Mouse (Mus musculus): ENCODE results near the gene Gjb3. TPM values are rescaled to one million over a fixed set of nuclear protein-coding genes. Genes with fewer than 3 reads are reported as not detected.

Gene Gjb3
- polyA plus RNA-seq, 1 experiment, result 57.2 TPM

GRCm38 (mm10) chr4:127349560-127350300, 19.1 kb upstream of the Gjb3 start:
- Histone ChIP-seq H3K9me3 (replicated peaks; ENCODE audit: control insufficient read depth, insufficient read depth, low read length, poor library complexity, severe bottlenecking) (no peaks in the 10 kb centered on the region), H3K36me3 (ENCODE audit: control insufficient read depth, insufficient read depth, low read length, poor library complexity, severe bottlenecking) (no peaks in the 10 kb centered on the region), H3K27ac (ENCODE audit: insufficient read depth, low read length) (no peak overlapping the region), H3K4me1 (ENCODE audit: control insufficient read depth, insufficient read depth, low read length) (no peaks in the 10 kb centered on the region), H3K9ac (ENCODE audit: low read depth, poor library complexity, severe bottlenecking) (no peak overlapping the region), H3K27me3 (ENCODE audit: control insufficient read depth, insufficient read depth, low read length, poor library complexity, severe bottlenecking) (no peaks in the 10 kb centered on the region), H3K4me3 (ENCODE audit: low read depth, low read length) (no peak overlapping the region)
- TF ChIP-seq CTCF (IDR thresholded peaks at IDR 0.05; ENCODE audit: low read depth, low read length), result no peak
- TF ChIP-seq POLR2A (IDR thresholded peaks at IDR 0.05; ENCODE audit: insufficient read depth, low read length), result no peak
- no peak for TF ChIP-seq EP300 (IDR thresholded peaks at IDR 0.05; ENCODE audit: insufficient read depth, low read depth, low read length)

- no peak overlapping the region for H3K9ac ChIP-seq (ENCODE audit: low read depth, poor library complexity, severe bottlenecking)
- no peaks in the 10 kb centered on the region for H3K36me3 ChIP-seq (ENCODE audit: control insufficient read depth, insufficient read depth, low read length, poor library complexity, severe bottlenecking)
- peak; percentile 97 for TF ChIP-seq EP300 (IDR thresholded peaks at IDR 0.05; ENCODE audit: insufficient read depth, low read depth, low read length)
- TF ChIP-seq POLR2A (IDR thresholded peaks at IDR 0.05; ENCODE audit: insufficient read depth, low read length), result no peak
- TF ChIP-seq CTCF (IDR thresholded peaks at IDR 0.05; ENCODE audit: low read depth, low read length), result no peak
- peak overlapping the region; percentile 97 for H3K27ac ChIP-seq (ENCODE audit: insufficient read depth, low read length)
- H3K27me3 ChIP-seq (ENCODE audit: control insufficient read depth, insufficient read depth, low read length, poor library complexity, severe bottlenecking), result no peaks in the 10 kb centered on the region
- H3K9me3 ChIP-seq (replicated peaks; ENCODE audit: control insufficient read depth, insufficient read depth, low read length, poor library complexity, severe bottlenecking), result no peaks in the 10 kb centered on the region
- no peak overlapping the region for H3K4me3 ChIP-seq (ENCODE audit: low read depth, low read length)
- H3K4me1 ChIP-seq (ENCODE audit: control insufficient read depth, insufficient read depth, low read length), result peaks cover 4% of the 10 kb centered on the region
These were observed 14.4 kb upstream of the Gjb3 start for GRCm38 (mm10) chr4:127345000-127345399.

DNA sequence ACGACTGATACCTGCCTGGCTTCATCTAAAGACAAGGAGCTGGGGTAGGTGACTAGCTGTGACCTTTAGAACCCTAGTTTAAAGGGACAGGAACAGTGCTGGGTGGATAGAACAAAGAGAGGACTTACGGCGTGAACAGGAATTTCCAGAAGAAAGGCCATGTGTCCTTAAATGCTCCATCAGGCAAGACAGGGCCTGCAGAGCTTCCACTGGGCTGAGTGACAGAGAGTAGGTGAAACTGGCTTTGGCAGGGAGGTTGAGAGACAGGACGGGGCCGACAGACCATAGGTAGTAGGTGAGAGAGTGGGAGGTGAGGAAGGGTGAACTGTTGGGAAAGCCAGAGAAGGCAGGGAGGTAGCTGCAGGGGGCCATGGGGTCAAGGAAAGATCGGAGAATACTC, 10.7 kb upstream of the Gjb3 start:
- TF ChIP-seq CTCF (IDR thresholded peaks at IDR 0.05; ENCODE audit: low read depth, low read length) (no peak), EP300 (IDR thresholded peaks at IDR 0.05; ENCODE audit: insufficient read depth, low read depth, low read length) (no peak), POLR2A (IDR thresholded peaks at IDR 0.05; ENCODE audit: insufficient read depth, low read length) (no peak)
- peak overlapping the region; percentile 14 for H3K27ac ChIP-seq (ENCODE audit: insufficient read depth, low read length)
- H3K36me3 ChIP-seq (ENCODE audit: control insufficient read depth, insufficient read depth, low read length, poor library complexity, severe bottlenecking), result no peaks in the 10 kb centered on the region
- peak overlapping the region; percentile 38 for H3K9ac ChIP-seq (ENCODE audit: low read depth, poor library complexity, severe bottlenecking)
- peak overlapping the region; percentile 33 for H3K4me3 ChIP-seq (ENCODE audit: low read depth, low read length)
- H3K4me1 ChIP-seq (ENCODE audit: control insufficient read depth, insufficient read depth, low read length), result peaks cover 10% of the 10 kb centered on the region
- H3K9me3 ChIP-seq (replicated peaks; ENCODE audit: control insufficient read depth, insufficient read depth, low read length, poor library complexity, severe bottlenecking), result no peaks in the 10 kb centered on the region
- H3K27me3 ChIP-seq (ENCODE audit: control insufficient read depth, insufficient read depth, low read length, poor library complexity, severe bottlenecking), result no peaks in the 10 kb centered on the region

GRCm38 (mm10) chr4:127337668-127338067, 7.0 kb upstream of the Gjb3 start:
- Histone ChIP-seq H3K4me1 (ENCODE audit: control insufficient read depth, insufficient read depth, low read length) (peaks cover 7% of the 10 kb centered on the region), H3K27ac (ENCODE audit: insufficient read depth, low read length) (peak overlapping the region; percentile 48; the same call in 1 of the 2 replicates), H3K4me3 (ENCODE audit: low read depth, low read length) (no peak overlapping the region), H3K9ac (ENCODE audit: low read depth, poor library complexity, severe bottlenecking) (no peak overlapping the region), H3K27me3 (ENCODE audit: control insufficient read depth, insufficient read depth, low read length, poor library complexity, severe bottlenecking) (no peaks in the 10 kb centered on the region), H3K36me3 (ENCODE audit: control insufficient read depth, insufficient read depth, low read length, poor library complexity, severe bottlenecking) (no peaks in the 10 kb centered on the region), H3K9me3 (replicated peaks; ENCODE audit: control insufficient read depth, insufficient read depth, low read length, poor library complexity, severe bottlenecking) (no peaks in the 10 kb centered on the region)
- TF ChIP-seq POLR2A (IDR thresholded peaks at IDR 0.05; ENCODE audit: insufficient read depth, low read length) (no peak), CTCF (IDR thresholded peaks at IDR 0.05; ENCODE audit: low read depth, low read length) (no peak), EP300 (IDR thresholded peaks at IDR 0.05; ENCODE audit: insufficient read depth, low read depth, low read length) (no peak)

DNA sequence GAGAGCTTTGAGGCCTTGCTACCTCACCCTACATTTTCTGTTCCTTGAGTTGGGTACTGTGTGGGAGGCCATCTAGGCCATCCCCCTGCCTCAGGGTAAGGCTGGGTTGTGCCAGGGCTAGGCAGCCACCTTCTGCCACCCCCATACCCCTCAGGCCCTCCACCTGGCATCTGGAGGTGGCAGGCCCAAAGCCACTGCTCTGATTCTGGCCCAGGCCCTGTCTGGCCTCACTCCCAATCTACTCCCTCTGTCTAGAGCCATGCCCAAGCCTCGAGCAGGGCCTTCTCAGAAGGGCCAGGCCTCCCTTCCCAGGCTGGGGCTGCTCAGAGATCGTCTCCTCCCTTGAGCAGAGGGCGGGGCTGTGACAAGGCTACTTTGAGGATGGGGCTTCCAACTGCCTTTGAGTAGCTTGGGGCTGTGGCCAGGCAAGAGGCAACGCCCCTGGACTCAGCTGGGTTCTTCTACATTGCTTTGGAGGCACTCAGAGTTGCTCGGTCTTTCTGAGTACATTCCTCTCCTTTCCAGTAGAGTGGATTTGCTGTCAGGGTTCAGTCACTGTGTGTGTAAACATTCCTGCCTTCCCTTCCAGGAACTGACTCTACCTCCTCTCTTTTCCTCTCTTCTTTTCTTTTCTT, 4.3 kb upstream of the Gjb3 start:
- peak overlapping the region; percentile 34; the same call in 1 of the 2 replicates for H3K27ac ChIP-seq (ENCODE audit: insufficient read depth, low read length)
- H3K4me3 ChIP-seq (ENCODE audit: low read depth, low read length), result no peak overlapping the region
- no peaks in the 10 kb centered on the region for H3K9me3 ChIP-seq (replicated peaks; ENCODE audit: control insufficient read depth, insufficient read depth, low read length, poor library complexity, severe bottlenecking)
- H3K4me1 ChIP-seq (ENCODE audit: control insufficient read depth, insufficient read depth, low read length), result peaks cover 7% of the 10 kb centered on the region
- no peaks in the 10 kb centered on the region for H3K27me3 ChIP-seq (ENCODE audit: control insufficient read depth, insufficient read depth, low read length, poor library complexity, severe bottlenecking)
- H3K36me3 ChIP-seq (ENCODE audit: control insufficient read depth, insufficient read depth, low read length, poor library complexity, severe bottlenecking), result no peaks in the 10 kb centered on the region
- TF ChIP-seq POLR2A (IDR thresholded peaks at IDR 0.05; ENCODE audit: insufficient read depth, low read length), result no peak
- TF ChIP-seq EP300 (IDR thresholded peaks at IDR 0.05; ENCODE audit: insufficient read depth, low read depth, low read length), result peak; percentile 84
- no peak overlapping the region for H3K9ac ChIP-seq (ENCODE audit: low read depth, poor library complexity, severe bottlenecking)

DNA sequence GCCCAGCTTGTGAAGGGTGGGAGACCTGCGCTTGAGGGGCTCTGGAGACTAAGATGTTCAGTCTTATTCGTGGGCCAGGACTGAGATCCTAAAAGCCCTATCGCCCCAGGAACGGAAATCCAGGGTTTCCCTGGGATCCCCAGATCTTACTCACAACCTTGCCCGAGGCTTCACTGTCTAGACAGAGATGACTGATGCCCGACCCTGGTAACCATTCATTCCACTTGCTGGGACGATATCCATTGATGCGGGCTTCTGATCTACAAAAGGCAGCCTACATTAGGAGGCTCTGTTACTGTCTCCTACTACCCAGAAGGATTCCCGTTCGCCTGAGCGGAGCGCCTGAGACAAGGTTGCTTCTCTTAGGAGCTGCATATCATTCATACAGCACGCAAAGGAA, 527 bp upstream of the Gjb3 start:
- H3K27ac ChIP-seq (ENCODE audit: insufficient read depth, low read length), result peak overlapping the region; percentile 0; the same call in 1 of the 2 replicates
- no peaks in the 10 kb centered on the region for H3K27me3 ChIP-seq (ENCODE audit: control insufficient read depth, insufficient read depth, low read length, poor library complexity, severe bottlenecking)
- peaks cover 1% of the 10 kb centered on the region for H3K4me1 ChIP-seq (ENCODE audit: control insufficient read depth, insufficient read depth, low read length)
- TF ChIP-seq POLR2A (IDR thresholded peaks at IDR 0.05; ENCODE audit: insufficient read depth, low read length) (no peak), EP300 (IDR thresholded peaks at IDR 0.05; ENCODE audit: insufficient read depth, low read depth, low read length) (no peak), CTCF (IDR thresholded peaks at IDR 0.05; ENCODE audit: low read depth, low read length) (no peak)
- no peaks in the 10 kb centered on the region for H3K9me3 ChIP-seq (replicated peaks; ENCODE audit: control insufficient read depth, insufficient read depth, low read length, poor library complexity, severe bottlenecking)
- H3K4me3 ChIP-seq (ENCODE audit: low read depth, low read length), result peak overlapping the region; percentile 69
- peak overlapping the region; percentile 93 for H3K9ac ChIP-seq (ENCODE audit: low read depth, poor library complexity, severe bottlenecking)
- peaks cover 4% of the 10 kb centered on the region for H3K36me3 ChIP-seq (ENCODE audit: control insufficient read depth, insufficient read depth, low read length, poor library complexity, severe bottlenecking)

Data from ES-Bruce4 (cell line).